In the genomic region with DNA sequence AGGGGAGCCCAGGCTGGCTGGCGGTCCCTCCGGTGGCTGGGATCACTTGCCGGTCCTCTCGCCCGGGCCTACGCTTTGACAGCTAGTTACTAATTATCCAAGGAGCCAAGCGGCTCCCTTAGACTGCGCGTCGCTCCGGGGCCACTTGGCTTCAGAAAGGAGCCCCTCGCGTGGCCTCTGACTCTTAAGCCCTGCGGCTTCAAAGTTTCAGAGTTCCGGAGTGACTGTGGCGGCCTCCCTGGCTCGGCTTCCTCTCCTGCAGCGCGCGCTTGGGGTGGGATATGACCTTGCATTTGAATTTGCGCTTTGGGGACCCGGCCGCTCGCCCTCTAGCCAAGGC, we compare ENCODE assay signal across 8 mouse cellular contexts. TPM values are rescaled to one million over a fixed set of nuclear protein-coding genes. Genes with fewer than 3 reads are reported as not detected.
DNase-seq lines count a peak whose midpoint lies in the region; ATAC-seq and TF ChIP-seq lines count a peak whose summit lies in the region.

No protein-coding gene starts in this region.

- peak; percentile 70 for ATAC-seq in intestine, postnatal 0 days
- ATAC-seq in liver, embryonic 14.5 days (ENCODE audit: insufficient read depth), result no peak

- H3K27ac ChIP-seq in intestine, postnatal 0 days (ENCODE audit: low read depth, low read length), result peak overlapping the region; percentile 88
- no peak overlapping the region for H3K27ac ChIP-seq in liver, embryonic 14.5 days

- intact Hi-C loops in left cerebral cortex, postnatal 25 days (cut with DNase I), result loop anchor here (2.0 kb wide), 1 partner anchor 665 kb away; no protein-coding TSS in a partner anchor

- H3K27me3 ChIP-seq in E14TG2a.4 (ENCODE audit: insufficient read depth, low read length), result peaks cover 81% of the 10 kb centered on the region
- H3K27me3 ChIP-seq in intestine, postnatal 0 days (replicated peaks; ENCODE audit: control insufficient read depth, insufficient read depth, low read length), result no peaks in the 10 kb centered on the region; the same call in 1 of the 2 replicates
- H3K27me3 ChIP-seq in liver, embryonic 14.5 days (ENCODE audit: control insufficient read depth, insufficient read depth, low read length), result peaks cover 63% of the 10 kb centered on the region

- no peak for TF ChIP-seq CTCF in E14TG2a.4 (conservative IDR thresholded peaks at IDR 0.05; ENCODE audit: low read length)
- TF ChIP-seq CTCF in intestine, postnatal 0 days (IDR thresholded peaks at IDR 0.05; ENCODE audit: low read depth), result no peak
- TF ChIP-seq CTCF in liver, embryonic 14.5 days (IDR thresholded peaks at IDR 0.05; ENCODE audit: low read depth), result no peak

- H3K9ac ChIP-seq in intestine, postnatal 0 days (ENCODE audit: low read depth, low read length), result peak overlapping the region; percentile 65
- no peak overlapping the region for H3K9ac ChIP-seq in liver, embryonic 14.5 days (replicated peaks)

- peaks cover 44% of the 10 kb centered on the region for H3K4me1 ChIP-seq in E14TG2a.4 (replicated peaks; ENCODE audit: low read depth, low read length)
- H3K4me1 ChIP-seq in intestine, postnatal 0 days (replicated peaks; ENCODE audit: control insufficient read depth, insufficient read depth, low read length), result no peaks in the 10 kb centered on the region
- no peaks in the 10 kb centered on the region for H3K4me1 ChIP-seq in liver, embryonic 14.5 days (replicated peaks; ENCODE audit: control insufficient read depth in 2 of 2, insufficient read depth in 2 of 2, low read length in 1 of 2)

- no peaks in the 10 kb centered on the region for H3K9me3 ChIP-seq in E14TG2a.4 (ENCODE audit: low read length)
- H3K9me3 ChIP-seq in intestine, postnatal 0 days (ENCODE audit: control insufficient read depth), result no peaks in the 10 kb centered on the region
- H3K9me3 ChIP-seq in liver, embryonic 14.5 days (ENCODE audit: control insufficient read depth, low read length), result no peaks in the 10 kb centered on the region

- peak overlapping the region; percentile 71 for H3K4me3 ChIP-seq in E14TG2a.4 (replicated peaks; ENCODE audit: low read length)
- peak overlapping the region; percentile 44 for H3K4me3 ChIP-seq in intestine, postnatal 0 days (ENCODE audit: low read depth, low read length)
- peak overlapping the region; percentile 23 to 44 for H3K4me3 ChIP-seq in liver, embryonic 14.5 days (ENCODE audit: insufficient read depth in 1 of 2, low read depth in 2 of 2, low read length in 2 of 2)

- 1% methylated on average over 24 of the region's 24 CpGs for WGBS in intestine, postnatal 0 days
- under 1% methylated on average over 24 of the region's 24 CpGs for WGBS in liver, embryonic 14.5 days (ENCODE audit: insufficient replicate concordance)

- H3K4me2 ChIP-seq in intestine, postnatal 0 days (replicated peaks; ENCODE audit: low read depth), result peak overlapping the region; percentile 79
- H3K4me2 ChIP-seq in liver, embryonic 14.5 days (ENCODE audit: low read depth), result peak overlapping the region; percentile 28

- TF ChIP-seq EP300 in liver, embryonic 14.5 days (IDR thresholded peaks at IDR 0.05; ENCODE audit: low read depth), result no peak

- DNase-seq in cerebellum, postnatal 25 days, result peak; percentile 2 to 4
- DNase-seq in cerebellum, postnatal 4 days (ENCODE audit: low spot score in 2 of 2), result no peak
- DNase-seq in liver, embryonic 14.5 days (ENCODE audit: low read depth in 3 of 3, low spot score in 3 of 3), result no peak
- no peak for DNase-seq in spleen, postnatal 36 days (ENCODE audit: low spot score in 2 of 2)
- DNase-seq in left cerebral cortex, adult 9 months (ENCODE audit: low spot score in 2 of 2), result no peak
- DNase-seq in left cerebral cortex, postnatal 25 days (ENCODE audit: low spot score in 2 of 2), result no peak

- no peaks in the 10 kb centered on the region for H3K36me3 ChIP-seq in E14TG2a.4 (ENCODE audit: insufficient read depth, low read length)
- no peaks in the 10 kb centered on the region for H3K36me3 ChIP-seq in intestine, postnatal 0 days (ENCODE audit: control insufficient read depth, insufficient read depth)
- no peaks in the 10 kb centered on the region for H3K36me3 ChIP-seq in liver, embryonic 14.5 days (replicated peaks; ENCODE audit: control insufficient read depth, insufficient read depth, low read depth)

RNA-seq across cellular contexts. Expression of gene Hnf1b, which starts 2.1 kb away (rescaled TPM):
- 12.0 and 13.2 TPM in 2 replicates for polyA plus RNA-seq in intestine, postnatal 0 days (2015; fragmentation: Nextera tagmentation; extraction: Ambion mirVana)
- 1.8 and 2.2 TPM in 2 replicates for polyA plus RNA-seq in liver, embryonic 14.5 days (2012; rRNA removed)
- polyA plus RNA-seq in liver, embryonic 14.5 days (2014; fragmentation: Nextera tagmentation; extraction: Ambion mirVana), result 2.4 and 2.9 TPM in 2 replicates
- total RNA-seq in left cerebral cortex, postnatal 25 days (2021), result under 1 TPM; 0.18 to 0.30 TPM

Comparison
In these comparisons a context has a peak if more than half of its experiments do, and no peak if none do; other contexts are left out.
1. DNase-seq: peak in cerebellum, postnatal 25 days (2 of 2); none in cerebellum, postnatal 4 days (0 of 2), liver, embryonic 14.5 days (0 of 3), spleen, postnatal 36 days (0 of 2), left cerebral cortex, adult 9 months (0 of 2) and left cerebral cortex, postnatal 25 days (0 of 2).
2. Peak in every context shown above with its lines, with median percentiles within 50 percentile points of each other: H3K4me3 ChIP-seq.